Mouse (Mus musculus): ENCODE measurements around the gene Papolb. TPM values are rescaled to one million over a fixed set of nuclear protein-coding genes. Genes with fewer than 3 reads are reported as not detected.

The Papolb gene
- polyA plus RNA-seq, 1 experiment from 2014 or later: 0.05 TPM

- Histone ChIP-seq H3K27me3 (no peaks in the 10 kb centered on the region), H3K4me1 (peaks cover 7% of the 10 kb centered on the region), H3K27ac (no peak overlapping the region), H3K4me3 (no peak overlapping the region), H3K9me3 (no peaks in the 10 kb centered on the region), H3K4me2 (no peak overlapping the region), H3K9ac (no peak overlapping the region), H3K36me3 (no peaks in the 10 kb centered on the region)
- ATAC-seq (ENCODE audit: insufficient number of reproducible peaks, low FRiP score, low TSS enrichment, low read depth): no peak
- WGBS: 69% methylated on average over 7 of the region's 7 CpGs
Observed at GRCm38 (mm10) chr5:142510061-142510414, 19.8 kb downstream of the Papolb start.

GRCm38 (mm10) chr5:142509141-142510060 lies 20.5 kb downstream of the Papolb start:
- Histone ChIP-seq H3K9ac (no peak overlapping the region), H3K4me3 (no peak overlapping the region), H3K27me3 (no peaks in the 10 kb centered on the region), H3K27ac (no peak overlapping the region), H3K36me3 (no peaks in the 10 kb centered on the region), H3K4me2 (0 out of 2 replicates have a peak overlapping the region, but pooled peaks have one; percentile 10), H3K9me3 (no peaks in the 10 kb centered on the region), H3K4me1 (peaks cover 7% of the 10 kb centered on the region)
- WGBS: 24% methylated on average over 15 of the region's 15 CpGs
- no peak for ATAC-seq (ENCODE audit: insufficient number of reproducible peaks, low FRiP score, low TSS enrichment, low read depth)

DNA sequence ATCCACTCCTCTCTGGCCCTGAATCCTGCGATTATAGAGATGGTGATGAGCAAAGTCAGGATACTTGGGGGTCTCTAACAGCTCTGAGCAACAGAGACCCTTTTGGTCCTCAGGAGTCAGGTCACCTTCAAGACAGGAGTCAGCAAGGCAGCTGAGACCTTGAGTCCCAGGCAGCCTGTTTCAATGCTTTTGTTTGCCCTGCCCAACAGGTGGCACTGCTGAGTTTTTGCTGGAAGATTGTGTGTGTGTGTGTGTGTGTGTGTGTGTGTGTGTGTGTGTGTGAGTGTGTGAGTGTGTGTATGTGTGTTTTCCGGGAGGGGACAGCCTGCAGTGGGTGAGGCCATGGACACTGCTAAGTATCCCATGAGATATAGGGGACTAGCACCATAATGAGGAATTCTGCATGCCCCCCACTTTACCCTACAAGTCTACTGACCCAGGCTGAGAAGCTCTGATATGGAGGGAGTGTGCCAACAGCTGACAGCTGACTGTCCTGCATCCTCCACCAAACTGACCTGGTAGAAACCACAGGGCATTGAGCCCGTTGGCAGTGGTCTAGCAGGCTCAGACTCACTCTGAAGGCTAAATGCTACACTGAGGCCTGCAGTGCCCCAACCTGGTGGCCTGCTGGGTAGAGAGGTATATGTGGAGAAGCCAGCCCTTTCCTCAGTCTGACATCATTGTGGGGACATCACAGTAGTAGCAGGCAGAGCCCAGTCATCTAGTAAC lies 24.0 kb downstream of the Papolb start:
- Histone ChIP-seq H3K27ac (no peak overlapping the region), H3K4me3 (no peak overlapping the region), H3K36me3 (no peaks in the 10 kb centered on the region), H3K4me2 (no peak overlapping the region), H3K27me3 (no peaks in the 10 kb centered on the region), H3K9ac (no peak overlapping the region), H3K4me1 (peaks cover 7% of the 10 kb centered on the region), H3K9me3 (no peaks in the 10 kb centered on the region)
- WGBS: 72% methylated on average over 3 of the region's 3 CpGs
- no peak for ATAC-seq (ENCODE audit: insufficient number of reproducible peaks, low FRiP score, low TSS enrichment, low read depth)

DNA sequence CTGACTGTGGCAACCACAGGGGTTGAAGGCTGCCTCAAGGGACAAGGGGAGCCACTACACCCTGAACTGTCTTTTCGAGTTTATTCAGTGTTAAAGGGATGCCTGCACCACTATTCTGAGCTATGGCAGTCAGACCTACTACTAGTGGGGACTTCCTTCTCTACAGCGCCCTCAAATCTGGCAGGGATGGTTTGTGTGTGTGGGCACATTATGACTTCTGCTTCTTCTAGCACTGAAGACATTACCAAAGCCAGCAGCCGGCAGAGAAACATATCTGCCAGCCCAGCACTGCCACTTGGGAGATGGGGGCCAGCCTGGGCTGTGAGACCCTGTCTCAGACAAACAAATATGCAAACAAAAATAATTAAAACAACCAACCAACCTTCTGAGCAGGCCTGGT lies 25.7 kb downstream of the Papolb start:
- no peak for ATAC-seq (ENCODE audit: insufficient number of reproducible peaks, low FRiP score, low TSS enrichment, low read depth)
- 77% methylated on average over 3 of the region's 3 CpGs for WGBS
- no peak overlapping the region for H3K4me3 ChIP-seq

GRCm38 (mm10) chr5:142502414-142502813 lies 27.5 kb downstream of the Papolb start:
- Histone ChIP-seq H3K9me3 (no peaks in the 10 kb centered on the region), H3K4me2 (no peak overlapping the region), H3K4me3 (no peak overlapping the region), H3K36me3 (no peaks in the 10 kb centered on the region), H3K27ac (no peak overlapping the region), H3K4me1 (0 out of 2 replicates have a peak, but pooled peaks cover 10% of the 10 kb centered on the region), H3K27me3 (no peaks in the 10 kb centered on the region), H3K9ac (no peak overlapping the region)
- 2% methylated on average over 3 of the region's 3 CpGs for WGBS
- ATAC-seq (ENCODE audit: insufficient number of reproducible peaks, low FRiP score, low TSS enrichment, low read depth): peak; percentile 57; the same call in 1 of the 2 replicates

More for the DNA sequence above, 25.7 kb downstream of the Papolb start:
- Histone ChIP-seq H3K27me3 (no peaks in the 10 kb centered on the region), H3K27ac (no peak overlapping the region), H3K9ac (no peak overlapping the region), H3K4me2 (no peak overlapping the region), H3K9me3 (no peaks in the 10 kb centered on the region), H3K4me1 (peaks cover 11% of the 10 kb centered on the region), H3K36me3 (no peaks in the 10 kb centered on the region)

GRCm38 (mm10) chr5:142500918-142501317 lies 29.0 kb downstream of the Papolb start:
- WGBS: 66% methylated on average over 10 of the region's 10 CpGs

DNA sequence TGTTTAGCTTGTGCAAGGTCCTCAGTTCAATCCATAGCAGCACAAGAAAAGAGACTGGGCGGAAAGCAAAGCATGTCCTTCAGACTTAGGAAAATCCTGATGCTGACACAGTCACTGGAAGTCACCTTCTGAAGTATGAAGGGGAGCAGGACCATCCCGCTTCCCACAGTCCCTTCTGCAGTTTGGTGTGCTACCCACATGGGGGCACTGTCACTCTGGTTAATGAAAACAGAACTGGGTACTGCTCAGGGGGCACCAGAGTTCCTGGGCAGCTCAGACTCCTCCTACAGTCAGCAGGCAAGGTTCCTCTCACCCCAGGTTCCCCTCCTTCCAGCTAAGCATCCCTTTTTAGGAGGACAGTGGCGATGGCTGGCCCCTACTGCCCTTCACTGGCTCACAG lies 30.9 kb downstream of the Papolb start:
- Histone ChIP-seq H3K36me3 (no peaks in the 10 kb centered on the region), H3K27ac (no peak overlapping the region), H3K4me1 (0 out of 2 replicates have a peak, but pooled peaks cover 10% of the 10 kb centered on the region), H3K27me3 (no peaks in the 10 kb centered on the region), H3K9me3 (no peaks in the 10 kb centered on the region), H3K4me3 (no peak overlapping the region), H3K4me2 (no peak overlapping the region), H3K9ac (no peak overlapping the region)
- no peak for ATAC-seq (ENCODE audit: insufficient number of reproducible peaks, low FRiP score, low TSS enrichment, low read depth)
- 57% methylated on average over 3 of the region's 3 CpGs for WGBS

More at GRCm38 (mm10) chr5:142500918-142501317, 29.0 kb downstream of the Papolb start:
- H3K27me3 ChIP-seq: no peaks in the 10 kb centered on the region
- H3K9me3 ChIP-seq: no peaks in the 10 kb centered on the region
- H3K27ac ChIP-seq: no peak overlapping the region
- no peak overlapping the region for H3K9ac ChIP-seq
- H3K4me3 ChIP-seq: no peak overlapping the region
- ATAC-seq (ENCODE audit: insufficient number of reproducible peaks, low FRiP score, low TSS enrichment, low read depth): no peak
- no peak overlapping the region for H3K4me2 ChIP-seq
- no peaks in the 10 kb centered on the region for H3K36me3 ChIP-seq
- 0 out of 2 replicates have a peak, but pooled peaks cover 10% of the 10 kb centered on the region for H3K4me1 ChIP-seq

- no peak; the same call in 1 of the 2 replicates for ATAC-seq (ENCODE audit: insufficient number of reproducible peaks, low FRiP score, low TSS enrichment, low read depth)
- no peaks in the 10 kb centered on the region for H3K27me3 ChIP-seq
- WGBS: 47% methylated on average over 14 of the region's 14 CpGs
- H3K36me3 ChIP-seq: no peaks in the 10 kb centered on the region
- H3K9ac ChIP-seq: no peak overlapping the region
- 0 out of 2 replicates have a peak, but pooled peaks cover 6% of the 10 kb centered on the region for H3K4me1 ChIP-seq
- H3K27ac ChIP-seq: no peak overlapping the region
- H3K4me2 ChIP-seq: no peak overlapping the region
- no peak overlapping the region for H3K4me3 ChIP-seq
- H3K9me3 ChIP-seq: no peaks in the 10 kb centered on the region
Observed at GRCm38 (mm10) chr5:142495321-142496096, 34.4 kb downstream of the Papolb start.

GRCm38 (mm10) chr5:142493307-142493706 lies 36.6 kb downstream of the Papolb start:
- no peak overlapping the region for H3K9ac ChIP-seq
- H3K4me1 ChIP-seq: no peaks in the 10 kb centered on the region
- no peaks in the 10 kb centered on the region for H3K9me3 ChIP-seq
- H3K4me3 ChIP-seq: no peak overlapping the region
- 66% methylated on average over 3 of the region's 3 CpGs for WGBS
- no peak for ATAC-seq (ENCODE audit: insufficient number of reproducible peaks, low FRiP score, low TSS enrichment, low read depth)
- no peak overlapping the region for H3K4me2 ChIP-seq
- no peaks in the 10 kb centered on the region for H3K36me3 ChIP-seq
- H3K27me3 ChIP-seq: no peaks in the 10 kb centered on the region
- H3K27ac ChIP-seq: no peak overlapping the region

DNA sequence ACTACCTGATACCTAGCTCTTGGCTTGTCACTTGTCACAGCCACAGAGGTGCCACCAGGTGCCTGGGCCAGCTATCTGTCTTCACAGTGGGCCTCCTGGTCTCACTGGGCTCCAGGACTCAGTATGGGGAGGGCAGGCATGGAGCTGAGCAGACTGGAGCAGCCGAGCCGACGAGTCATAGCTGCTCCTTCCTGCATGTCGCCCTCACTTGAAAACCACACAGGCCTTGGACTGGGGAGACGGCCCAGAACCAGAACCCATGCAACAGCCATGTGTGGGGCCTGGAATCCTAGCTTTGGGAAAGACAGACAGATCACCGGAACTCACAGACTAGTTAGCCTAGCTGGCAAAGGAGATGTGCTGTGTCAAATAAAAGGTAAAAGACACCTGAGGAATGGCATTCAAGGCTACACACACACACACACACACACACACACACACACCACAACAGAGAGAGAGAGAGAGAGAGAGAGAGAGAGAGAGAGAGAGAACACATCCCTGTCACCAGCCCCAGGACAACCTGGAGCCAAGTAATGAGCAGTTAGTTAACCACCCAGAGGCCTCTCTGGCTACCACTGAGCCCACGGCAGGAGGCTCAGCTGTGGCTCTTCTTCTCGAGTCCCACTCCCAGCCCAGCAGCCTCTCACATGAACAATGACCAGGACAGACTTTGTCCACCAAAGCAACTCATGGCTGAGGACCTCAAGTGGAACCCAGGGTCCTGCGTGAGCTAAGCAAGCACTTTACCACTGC lies 39.7 kb downstream of the Papolb start:
- ATAC-seq (ENCODE audit: insufficient number of reproducible peaks, low FRiP score, low TSS enrichment, low read depth): no peak
- H3K36me3 ChIP-seq: no peaks in the 10 kb centered on the region

DNA sequence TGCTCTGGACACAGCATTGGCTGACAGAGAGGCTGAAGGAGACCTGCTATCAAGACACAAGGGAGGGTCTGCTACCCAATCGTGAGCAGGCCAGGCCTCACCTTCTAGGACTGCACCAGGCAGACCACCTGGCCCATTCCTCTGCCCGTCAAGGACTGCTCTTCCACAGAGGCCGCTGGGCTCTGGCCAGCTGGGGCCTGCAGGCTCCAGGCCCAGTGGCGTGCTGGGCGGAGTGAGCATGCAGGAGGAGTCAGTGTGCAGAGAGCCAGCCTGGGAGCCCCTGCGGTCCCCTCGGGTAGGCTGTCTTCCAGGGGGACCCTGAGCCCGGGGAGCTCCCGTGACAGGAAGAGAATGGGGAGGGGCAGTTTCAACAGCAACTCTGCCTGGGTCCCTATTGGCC lies 43.2 kb downstream of the Papolb start:
- Histone ChIP-seq H3K4me1 (no peaks in the 10 kb centered on the region), H3K4me3 (no peak overlapping the region), H3K27ac (no peak overlapping the region), H3K27me3 (no peaks in the 10 kb centered on the region), H3K9ac (no peak overlapping the region), H3K9me3 (no peaks in the 10 kb centered on the region), H3K36me3 (no peaks in the 10 kb centered on the region), H3K4me2 (no peak overlapping the region)
- ATAC-seq (ENCODE audit: insufficient number of reproducible peaks, low FRiP score, low TSS enrichment, low read depth): no peak
- WGBS: 58% methylated on average over 9 of the region's 9 CpGs

More for the DNA sequence above, 39.7 kb downstream of the Papolb start:
- Histone ChIP-seq H3K27ac (no peak overlapping the region), H3K4me2 (no peak overlapping the region), H3K4me3 (no peak overlapping the region), H3K4me1 (no peaks in the 10 kb centered on the region), H3K27me3 (no peaks in the 10 kb centered on the region), H3K9ac (no peak overlapping the region), H3K9me3 (no peaks in the 10 kb centered on the region)
- WGBS: 71% methylated on average over 9 of the region's 9 CpGs
